Mouse (Mus musculus) embryonic facial prominence, embryonic 13.5 days (tissue): ENCODE measurements around the gene Pnpla5. TPM values are rescaled to one million over a fixed set of nuclear protein-coding genes. Genes with fewer than 3 reads are reported as not detected.

Experiments used
- microRNA-seq: library from miRNA; unstranded; fragments of <30 nt; microRNA quantifications from one replicate; pipeline ENCODE4, GENCODE M21; 2016
- polyA plus RNA-seq: library from polyadenylated mRNA; unstranded; fragments of >200 nt; fragmentation: Nextera tagmentation; extraction: Ambion mirVana; gene quantifications from 2 replicates; pipeline ENCODE4 v1.2.1, GENCODE M21; 2015

The Pnpla5 gene
- polyA plus RNA-seq, 1 experiment from 2014 or later, result not detected

Small RNA genes within 50 kb of the gene (microRNA-seq; reads per million reads assigned to microRNA genes)
- gene Mir6392, result not detected

Other genes starting within 250 kb of the Pnpla5 start
- gene Efcab6, start 57.8 kb downstream of the Pnpla5 start, polyA plus RNA-seq, result 0.08 TPM in 2 replicates
- gene Sult4a1, start 17.4 kb downstream of the Pnpla5 start, polyA plus RNA-seq, result 5.1 and 6.5 TPM in 2 replicates
- gene Pnpla3, start 44.7 kb upstream of the Pnpla5 start, polyA plus RNA-seq, result 0.80 and 1.5 TPM in 2 replicates
- gene Samm50, start 69.1 kb upstream of the Pnpla5 start, polyA plus RNA-seq, result 110 TPM in 2 replicates
- gene Parvb, start 108.9 kb upstream of the Pnpla5 start, polyA plus RNA-seq, result 4.4 TPM in 2 replicates
- 1.3 and 1.5 TPM in 2 replicates for gene Parvg, start 200.9 kb upstream of the Pnpla5 start, polyA plus RNA-seq